Mouse (Mus musculus) layer of hippocampus, postnatal 10 days (tissue): Measurements from ENCODE around the gene Pnpla2. TPM values are rescaled to one million over a fixed set of nuclear protein-coding genes. Genes with fewer than 3 reads are reported as not detected.
"Not testable (repeated sequence)": the region's sequence is repeated elsewhere in the genome, so short reads cannot be mapped to it uniquely, and the experiment has no call there.

Experiments
- DNase-seq, 2 experiments: peaks; one replicate each; pipeline ENCODE4 v3.0.0; 2021; ENCODE audit warnings: low spot score in 2 of 2
- long read RNA-seq: library from polyadenylated mRNA; stranded (forward); transcript quantifications from one replicate; pipeline ENCODE4 v2.0.0, GENCODE M21; 2023
- total RNA-seq, 2 experiments: library from RNA; stranded (reverse); gene quantifications; 2 replicates each; pipeline ENCODE4 v1.2.3; 2021

Pnpla2 gene
- total RNA-seq, result 10 to 100 TPM; 18.7 to 23.4 TPM
- long read RNA-seq, transcript Pnpla2-203 (9 exons, 2,625 nt), result major isoform, 6 of 12 reads
- long read RNA-seq, partial matches to known transcripts, result 3 of 12 reads
- long read RNA-seq, other reads (novel, unspliced or antisense), result 3 of 12 reads

- peak; percentile 88 to 93 for DNase-seq
Observed at GRCm38 (mm10) chr7:141454967-141455551, at the start of gene Pnpla2. Gene Pnpla2, plus strand, starts transcription at chr7:141455198.

DNA sequence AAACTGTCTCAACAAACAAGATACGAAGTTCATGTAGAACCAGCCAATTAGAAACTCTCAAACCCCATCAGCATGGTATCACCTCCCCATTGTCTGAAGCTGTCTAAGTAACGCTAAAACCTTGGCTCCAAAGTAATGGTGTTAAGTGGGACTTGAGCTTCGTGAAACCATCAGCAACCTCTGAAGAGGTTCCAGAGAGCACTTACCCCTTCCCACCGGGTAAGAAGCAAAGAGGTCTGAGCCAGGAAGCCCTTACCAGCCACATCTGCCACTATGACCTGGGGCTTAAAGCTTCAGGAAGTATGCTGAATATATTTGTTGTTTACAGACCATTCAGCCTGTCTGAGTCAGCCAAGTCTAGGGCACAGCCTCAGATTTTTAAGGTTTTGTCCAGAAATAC lies 49.5 kb upstream of the Pnpla2 start:
- DNase-seq, result no peak

GRCm38 (mm10) chr7:141407670-141408069 lies 47.3 kb upstream of the Pnpla2 start:
- not testable (repeated sequence) for DNase-seq

DNA sequence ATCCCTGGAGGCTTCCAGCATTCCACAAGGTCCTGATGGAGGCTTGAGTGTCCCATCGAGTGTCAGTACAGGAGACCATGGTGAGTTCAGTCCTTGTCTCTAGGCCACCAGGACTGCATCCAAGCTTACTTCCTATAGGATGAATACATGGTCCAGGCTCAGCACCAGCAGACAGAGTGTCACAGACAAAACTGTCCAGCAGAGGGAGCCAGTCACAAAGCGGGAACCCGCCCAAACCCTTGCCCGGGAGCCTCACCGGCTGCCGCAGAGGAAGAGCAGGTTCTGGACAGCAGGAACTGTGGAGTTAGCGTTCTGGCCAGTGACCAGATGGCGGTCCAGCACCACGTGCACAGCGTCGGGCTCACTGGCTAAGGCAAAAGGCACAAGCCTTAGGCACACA lies 46.2 kb upstream of the Pnpla2 start:
- DNase-seq, result peak; percentile 90 to 91

DNA sequence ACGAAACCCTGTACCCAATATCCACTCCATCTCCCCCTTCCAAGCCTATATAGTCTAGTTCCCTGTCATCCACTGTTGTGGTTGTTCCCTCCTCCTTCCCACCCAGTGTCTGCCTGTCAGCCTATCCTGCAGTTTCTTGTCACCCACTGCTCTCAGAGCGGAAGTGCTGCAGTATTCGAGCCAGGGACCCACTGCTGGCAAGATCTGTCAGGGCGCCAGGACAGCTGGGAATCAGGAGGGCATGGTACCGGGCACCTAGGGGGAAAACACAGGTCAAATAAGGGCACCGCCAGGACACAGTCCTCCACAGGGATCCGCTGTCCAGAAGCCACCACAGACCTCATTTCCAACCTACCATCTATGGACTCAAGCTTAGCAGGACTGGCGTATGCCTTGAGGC lies 44.4 kb upstream of the Pnpla2 start:
- no peak for DNase-seq

GRCm38 (mm10) chr7:141411667-141412066 lies 43.3 kb upstream of the Pnpla2 start:
- no peak for DNase-seq

- DNase-seq, result no peak
Observed at GRCm38 (mm10) chr7:141413331-141413730, 41.7 kb upstream of the Pnpla2 start.

DNA sequence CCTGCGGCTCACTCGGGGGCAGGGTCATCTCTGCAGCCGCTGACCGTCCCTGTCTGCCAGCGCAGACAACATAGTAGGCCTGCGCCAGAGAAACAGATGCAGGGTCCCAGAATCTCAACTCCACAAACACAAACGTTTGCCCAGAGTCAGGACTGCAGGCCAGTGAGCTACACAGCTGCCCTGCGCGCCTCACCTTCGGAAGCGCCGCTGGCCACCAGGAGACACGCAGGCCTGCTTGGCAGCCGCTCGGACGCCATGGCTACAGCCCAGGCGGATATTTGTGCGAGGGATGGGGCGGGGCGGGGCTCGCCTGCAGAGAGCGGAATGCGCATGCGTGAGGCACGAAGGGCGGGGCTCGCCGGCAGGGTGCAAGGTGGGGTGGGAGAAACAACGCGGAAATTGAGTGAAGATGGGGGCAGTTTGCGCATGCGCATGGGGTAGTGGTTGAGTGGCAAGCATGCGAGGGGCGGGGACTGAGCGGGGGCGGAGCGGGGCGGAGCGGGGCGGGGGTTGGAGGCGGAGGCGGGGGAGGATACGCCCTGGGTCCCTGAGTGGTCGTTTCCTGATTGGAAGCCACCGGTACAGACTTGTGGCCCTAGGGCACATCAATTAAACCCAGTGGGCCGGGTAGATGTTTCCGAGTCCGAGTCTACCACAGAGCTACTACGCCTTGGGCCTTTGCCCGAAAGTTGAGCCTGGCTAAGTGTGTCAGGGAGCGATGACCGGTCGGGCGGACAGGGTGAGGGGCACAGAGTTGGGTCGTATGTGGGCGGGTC lies 41.0 kb upstream of the Pnpla2 start, which contains the start of gene Gatd1:
Gatd1 (minus strand) TSS at position 328 of the 776 bp plus-strand sequence.
- DNase-seq, result peak; percentile 100

DNA sequence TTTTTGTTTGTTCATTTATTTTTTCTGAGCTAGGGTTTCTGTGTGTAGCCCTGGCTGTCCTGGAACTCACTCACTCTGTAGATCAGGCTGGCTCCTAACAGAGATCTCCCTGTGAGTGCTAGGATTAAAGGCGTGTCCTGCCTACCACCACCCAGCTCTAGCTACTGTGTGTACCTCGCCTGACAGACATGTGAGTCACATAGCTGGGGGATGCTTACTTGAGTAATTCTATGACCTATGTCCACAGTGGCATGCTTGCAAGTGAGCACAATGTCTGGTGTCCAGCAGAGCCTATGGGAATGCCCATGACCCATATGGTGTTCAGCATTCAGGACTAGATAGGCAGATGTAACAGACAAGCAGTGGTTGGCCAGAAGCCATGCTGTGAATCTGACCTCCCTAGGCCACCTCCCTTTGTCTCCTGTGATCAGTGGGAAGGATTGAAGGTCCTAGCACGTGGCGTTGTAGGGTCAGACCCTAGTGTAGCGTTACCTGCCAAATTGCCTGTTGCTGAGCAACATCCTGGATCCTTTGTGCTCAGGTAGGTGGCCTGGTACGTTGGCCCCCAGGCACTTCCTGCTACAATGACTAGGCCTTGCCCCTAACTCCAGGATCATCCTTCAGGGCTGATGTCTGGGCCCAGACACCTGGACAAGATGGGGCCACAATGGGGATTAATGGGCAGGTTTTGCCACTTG lies 38.7 kb upstream of the Pnpla2 start:
- DNase-seq, result no peak

DNA sequence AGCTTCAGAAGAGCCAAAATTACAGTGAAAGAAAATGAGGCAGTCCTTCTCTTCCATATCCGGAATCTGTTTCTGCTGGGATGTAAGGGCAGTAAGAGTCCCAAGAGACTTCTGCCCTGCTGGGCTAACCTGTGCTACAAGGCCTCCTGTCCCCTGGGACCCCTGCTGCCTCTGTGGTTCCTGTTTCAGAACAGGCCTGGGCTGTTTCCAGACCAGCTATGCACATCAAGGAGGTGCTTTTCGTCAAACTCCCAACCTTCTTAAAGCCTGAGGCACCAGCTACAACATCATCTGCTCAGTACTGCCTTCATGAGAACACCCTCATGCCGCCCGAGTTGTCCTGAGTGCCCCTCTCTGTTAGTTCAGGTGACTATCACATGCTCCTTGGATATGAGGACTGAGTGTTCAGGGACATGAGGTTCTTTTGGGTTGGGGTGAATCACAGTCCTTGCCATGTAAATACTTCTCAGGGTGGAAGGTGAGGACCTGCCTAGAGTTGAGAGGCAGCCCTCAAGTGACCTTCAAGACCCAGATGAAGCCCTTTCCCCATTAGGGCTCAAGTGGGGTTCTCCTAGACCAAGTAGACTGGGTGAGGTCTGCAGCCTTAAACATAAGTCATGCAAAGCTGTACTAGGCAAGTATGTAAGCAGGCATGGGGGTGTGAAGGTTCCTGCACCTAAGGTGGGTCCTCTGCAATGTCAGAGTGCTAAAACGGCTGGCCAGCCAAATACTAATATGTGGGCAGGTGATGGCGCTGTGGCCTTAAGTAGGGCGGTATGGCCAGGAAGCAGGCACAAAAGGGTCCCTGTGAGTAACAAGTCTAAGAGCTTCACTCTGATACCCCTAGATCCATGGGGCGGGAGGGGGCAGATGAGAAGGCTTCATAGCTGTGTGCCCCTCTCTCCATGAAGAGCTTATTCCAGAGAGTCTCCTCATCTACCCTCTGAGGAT lies 37.0 kb upstream of the Pnpla2 start:
- DNase-seq, result no peak

- DNase-seq, result peak; percentile 56 to 68
Observed at GRCm38 (mm10) chr7:141418970-141419369, 36.0 kb upstream of the Pnpla2 start.

DNA sequence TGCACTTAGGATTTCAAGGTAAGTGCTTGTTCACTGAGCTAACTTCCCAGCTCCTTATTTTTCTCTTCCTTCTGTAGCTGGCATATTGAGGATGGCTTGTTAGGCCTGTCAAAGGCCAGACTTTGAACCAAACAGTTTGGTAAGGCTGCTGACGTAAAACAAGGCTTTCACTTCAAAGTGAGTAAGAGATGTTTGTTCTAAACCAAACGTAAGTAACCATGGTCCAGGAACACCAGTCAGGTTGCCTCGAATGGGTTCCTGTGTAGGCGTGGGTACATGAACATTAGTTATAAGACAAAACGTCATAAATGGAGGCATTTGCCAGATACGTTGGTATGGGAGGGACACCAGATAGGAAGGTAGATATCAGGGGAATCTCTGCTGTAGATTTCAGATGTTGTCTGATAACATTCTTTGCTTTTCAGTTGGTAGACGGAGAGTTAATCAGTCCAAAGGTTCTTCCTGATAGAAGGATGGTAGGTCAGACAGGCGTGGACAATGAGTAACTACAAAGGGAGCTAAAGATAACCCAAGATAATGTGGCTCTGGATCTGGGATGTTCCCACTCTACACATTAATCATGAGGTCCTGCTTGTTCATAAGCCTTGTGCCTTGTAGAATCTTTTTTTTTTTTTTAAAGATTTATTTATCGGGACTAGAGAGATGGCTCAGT lies 34.8 kb upstream of the Pnpla2 start:
- DNase-seq, result no peak

DNA sequence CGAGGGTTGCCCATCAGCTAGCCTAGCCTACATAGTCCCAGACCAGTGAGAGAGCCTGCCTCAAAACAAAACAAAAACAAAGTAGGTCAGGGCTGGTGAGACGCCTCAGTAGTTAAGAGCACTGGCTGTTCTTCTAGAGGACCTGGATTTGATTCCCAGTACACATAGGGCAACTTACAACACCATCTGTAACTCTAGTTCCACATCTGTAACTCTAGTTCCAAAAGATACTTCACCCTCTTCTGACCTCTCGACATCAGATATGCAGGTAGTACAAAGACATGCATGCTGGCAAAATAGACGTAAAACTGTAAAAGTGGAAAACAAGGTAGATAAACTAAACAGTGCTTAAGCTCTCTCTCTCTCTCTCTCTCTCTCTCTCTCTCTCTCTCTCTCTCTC lies 31.2 kb upstream of the Pnpla2 start:
- DNase-seq, result no peak

- no peak for DNase-seq
Observed at GRCm38 (mm10) chr7:141426948-141427730, 27.9 kb upstream of the Pnpla2 start.

- DNase-seq, result no peak
Observed at GRCm38 (mm10) chr7:141428701-141429100, 26.3 kb upstream of the Pnpla2 start.

- peak; percentile 71 to 79 for DNase-seq
Observed at GRCm38 (mm10) chr7:141429310-141429709, 25.7 kb upstream of the Pnpla2 start, which contains the start of gene Cend1. Gene Cend1, minus strand, starts transcription at chr7:141429491.

DNA sequence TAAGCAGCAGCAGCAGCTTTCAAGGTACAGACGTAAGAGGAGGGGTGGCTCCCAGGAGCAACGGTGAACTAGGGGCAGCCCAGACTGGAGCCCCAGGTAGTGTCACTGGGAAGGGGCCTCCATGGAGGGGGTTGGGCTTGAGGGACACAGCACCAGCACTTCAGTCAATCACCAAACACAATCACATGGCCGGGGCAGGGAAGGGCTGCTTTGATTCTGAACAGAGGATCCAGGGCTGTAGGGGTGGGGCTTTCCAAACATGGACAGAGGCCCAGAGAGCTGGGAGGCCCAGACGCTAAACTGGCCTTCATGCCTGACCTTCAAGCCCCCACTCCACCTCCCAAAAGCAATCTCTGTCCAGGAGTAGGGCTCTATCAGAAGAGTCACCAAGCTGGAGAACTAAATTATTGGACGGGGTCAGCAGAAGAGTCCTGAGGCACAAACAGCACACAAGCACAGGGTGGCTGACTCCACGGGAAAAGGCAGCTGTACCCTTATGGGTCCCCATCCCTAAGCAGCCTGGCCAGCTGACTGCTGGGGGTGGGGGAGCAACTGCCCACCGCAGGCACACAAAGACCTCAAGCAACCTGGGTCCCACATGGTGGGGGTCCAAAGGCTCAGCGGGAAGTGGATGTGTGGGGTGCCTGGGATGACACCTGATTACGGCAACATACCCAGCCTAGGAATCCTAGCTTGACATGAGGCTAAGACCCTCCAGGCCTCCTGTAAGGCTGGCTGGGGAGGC lies 25.0 kb upstream of the Pnpla2 start:
- DNase-seq, result no peak

DNA sequence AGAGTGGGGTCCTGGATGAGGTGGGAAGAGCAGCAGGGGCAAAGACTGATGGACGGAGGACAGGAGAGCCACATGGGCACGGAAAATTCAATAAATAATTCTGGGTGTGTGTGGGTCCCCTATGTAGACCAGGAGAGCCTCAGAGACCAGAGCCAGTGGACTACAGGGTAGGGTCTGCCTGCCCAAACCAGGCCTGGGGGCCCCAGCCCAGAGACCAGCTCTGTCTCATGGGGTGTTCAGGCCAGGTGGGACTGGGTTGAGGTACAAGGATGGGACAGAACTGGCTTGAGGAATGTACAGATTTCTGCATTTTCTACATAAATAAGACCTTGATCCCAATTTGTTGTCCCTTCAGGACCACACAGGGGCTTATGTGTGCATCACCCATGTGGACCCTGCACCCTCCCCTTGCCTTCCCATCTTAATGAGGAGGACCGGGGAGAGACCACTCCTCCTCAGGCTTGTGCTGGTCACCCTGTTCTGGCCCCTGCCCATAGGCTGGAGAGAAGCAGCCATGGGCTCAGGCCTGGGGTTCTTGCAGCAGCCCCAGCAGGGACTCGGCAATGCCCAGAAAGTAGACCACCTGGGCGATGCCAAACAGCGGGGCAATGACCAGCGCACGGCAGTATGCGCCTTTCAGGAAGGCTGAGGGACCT lies 24.3 kb upstream of the Pnpla2 start:
- no peak for DNase-seq
